Mouse (Mus musculus): ENCODE measurements at regions not wholly inside any gene's neighbourhood (a gene's known extent, or its start where the extent isn't known, plus 50 kb on each side); places are given as distances from the start of the nearest gene placed in this dataset.

DNA sequence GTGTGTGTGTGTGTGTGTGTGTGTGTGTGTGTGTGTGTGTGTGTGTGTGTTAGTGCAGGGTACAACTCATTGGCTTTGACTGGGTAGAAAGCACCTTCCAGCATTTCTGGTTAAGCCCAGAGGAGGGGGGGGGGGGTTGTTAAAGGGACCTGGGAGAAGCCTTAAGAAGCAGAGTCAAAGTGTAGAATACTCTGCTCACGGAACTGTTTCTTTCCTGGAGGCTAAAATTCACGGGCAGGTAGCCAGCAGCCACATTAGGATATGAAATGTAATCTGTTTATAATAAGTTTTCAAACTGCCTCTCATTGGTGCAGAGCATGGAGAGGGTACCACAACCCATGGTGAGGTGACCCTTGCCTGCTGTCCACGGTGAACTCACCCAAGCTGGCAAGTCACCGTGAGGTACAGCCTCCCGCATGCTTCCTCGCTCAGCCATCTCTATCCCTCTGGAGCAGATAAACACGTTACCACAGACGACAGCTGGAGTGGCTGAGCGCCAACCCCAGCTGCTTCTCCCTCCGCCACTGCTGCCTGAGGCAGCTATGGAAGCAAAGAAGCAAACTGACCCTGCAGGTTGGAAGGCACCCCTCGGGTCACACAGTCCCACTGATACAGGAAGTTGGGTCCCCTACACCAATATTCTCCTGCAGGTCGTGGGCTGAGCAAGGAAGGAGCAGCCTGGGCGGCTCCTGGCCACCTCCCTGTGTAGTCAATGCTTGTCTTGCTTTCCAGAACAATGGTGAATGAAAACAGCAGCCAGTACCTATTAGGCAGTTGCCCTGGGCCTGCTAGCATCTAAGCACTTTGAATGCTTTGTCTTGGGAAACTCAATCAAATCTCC is 198.6 kb downstream of the Bcl2l11 start:
- in situ Hi-C loops (cut with MboI; ENCODE audit: low pct_unique_long_range_greater_than_20kb in 1 of 2, low sequenced_read_pairs in 2 of 2, unreplicated experiment in 1 of 2), result no loop called here

DNA sequence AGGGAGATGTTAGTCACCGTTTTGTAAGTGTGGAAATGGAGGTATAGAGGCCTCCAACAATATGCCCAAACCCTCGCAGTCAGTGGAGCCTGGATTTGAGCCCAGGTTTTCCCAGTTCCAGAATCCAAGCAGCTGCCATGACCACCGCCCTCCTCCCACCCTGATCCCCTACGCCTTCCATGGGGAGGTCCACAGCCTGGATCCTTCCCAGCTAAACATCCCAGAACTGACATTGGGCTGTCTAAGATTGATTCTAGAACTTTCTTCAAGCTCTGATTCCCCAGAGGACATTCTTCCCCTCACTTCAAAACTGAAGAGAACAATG is 199.2 kb downstream of the Bcl2l11 start:
- in situ Hi-C loops (cut with MboI; ENCODE audit: low pct_unique_long_range_greater_than_20kb in 1 of 2, low sequenced_read_pairs in 2 of 2, unreplicated experiment in 1 of 2), result no loop called here

DNA sequence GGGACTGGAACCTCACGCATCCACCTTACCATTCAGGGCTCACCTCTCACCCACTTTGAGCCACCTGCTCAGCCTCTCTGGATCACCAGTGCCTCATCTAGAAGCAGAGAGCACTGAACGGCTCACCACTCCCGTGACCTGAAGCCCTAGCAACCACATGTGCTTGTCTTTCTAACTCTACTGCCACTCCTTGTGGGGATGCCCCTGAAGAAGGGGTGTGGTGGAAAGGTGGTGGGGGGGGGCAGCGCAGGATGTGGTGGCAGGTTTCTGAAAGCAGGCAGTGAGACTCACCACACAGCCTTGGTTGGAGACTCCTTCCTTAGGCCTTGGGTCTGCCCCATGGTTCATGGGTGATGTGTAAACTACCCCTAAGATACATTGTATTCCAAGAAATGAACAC is 199.6 kb downstream of the Bcl2l11 start:
- in situ Hi-C loops (cut with MboI; ENCODE audit: low pct_unique_long_range_greater_than_20kb in 1 of 2, low sequenced_read_pairs in 2 of 2, unreplicated experiment in 1 of 2), result no loop called here

DNA sequence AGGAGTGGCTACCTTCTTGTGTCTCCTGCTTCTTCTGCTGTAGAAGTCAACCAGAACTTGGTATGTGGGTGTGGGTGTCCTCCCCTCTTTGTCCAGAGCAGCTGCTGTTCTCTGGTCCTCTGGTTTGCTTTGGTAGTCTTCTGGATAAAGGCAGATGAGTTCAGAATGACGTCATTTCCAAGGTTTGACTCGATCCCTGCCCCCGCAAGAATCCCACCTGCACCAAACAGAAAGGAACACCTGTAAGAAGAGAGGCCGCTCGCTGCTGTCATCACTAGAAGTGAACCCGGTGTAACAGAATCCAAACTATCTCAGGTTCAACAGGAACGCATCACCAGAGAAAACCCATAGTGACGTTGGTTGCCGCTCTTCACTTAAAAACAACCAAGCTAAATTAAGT is 205.0 kb downstream of the Bcl2l11 start:
- in situ Hi-C loops (cut with MboI; ENCODE audit: low pct_unique_long_range_greater_than_20kb in 1 of 2, low sequenced_read_pairs in 2 of 2, unreplicated experiment in 1 of 2), result no loop called here

DNA sequence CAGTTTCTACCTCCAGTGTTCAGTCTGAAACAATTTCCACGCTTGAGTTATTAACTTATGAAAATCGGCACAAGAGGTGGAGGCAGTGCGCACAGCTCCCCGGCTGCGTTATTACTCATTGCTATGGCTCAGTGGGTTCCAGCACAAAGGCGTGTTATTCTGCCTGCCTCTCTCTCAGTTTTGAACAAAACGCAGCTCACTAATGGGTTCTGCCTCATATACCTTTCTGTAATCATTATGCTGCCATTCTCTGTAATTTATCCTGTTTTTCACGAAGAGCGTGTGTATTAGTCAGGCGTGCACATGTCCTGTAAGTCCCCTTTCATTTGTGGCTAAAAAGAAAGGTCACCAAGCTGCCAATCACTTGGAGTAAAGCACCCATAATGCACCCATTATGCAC is 205.4 kb downstream of the Bcl2l11 start:
- in situ Hi-C loops (cut with MboI; ENCODE audit: low pct_unique_long_range_greater_than_20kb in 1 of 2, low sequenced_read_pairs in 2 of 2, unreplicated experiment in 1 of 2), result no loop called here

DNA sequence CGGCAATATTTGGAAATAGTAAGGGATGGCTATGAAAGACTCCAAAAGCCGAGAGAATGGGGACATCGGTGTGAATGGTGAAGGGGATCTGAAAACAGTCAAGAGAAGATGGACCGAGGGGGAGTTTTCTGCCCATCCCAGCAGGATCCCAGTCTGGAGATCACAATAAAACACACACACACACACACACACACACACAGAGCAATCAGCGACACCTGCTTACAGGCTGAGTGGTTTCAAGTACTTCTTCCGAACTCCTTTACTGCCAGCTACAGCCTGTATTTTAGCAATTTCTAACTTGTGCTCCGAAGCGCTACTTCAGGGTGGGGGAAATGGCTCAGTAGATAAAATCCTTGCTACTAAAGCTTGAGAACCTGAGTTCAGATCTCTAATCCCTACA is 205.8 kb downstream of the Bcl2l11 start:
- in situ Hi-C loops (cut with MboI; ENCODE audit: low pct_unique_long_range_greater_than_20kb in 1 of 2, low sequenced_read_pairs in 2 of 2, unreplicated experiment in 1 of 2), result no loop called here

DNA sequence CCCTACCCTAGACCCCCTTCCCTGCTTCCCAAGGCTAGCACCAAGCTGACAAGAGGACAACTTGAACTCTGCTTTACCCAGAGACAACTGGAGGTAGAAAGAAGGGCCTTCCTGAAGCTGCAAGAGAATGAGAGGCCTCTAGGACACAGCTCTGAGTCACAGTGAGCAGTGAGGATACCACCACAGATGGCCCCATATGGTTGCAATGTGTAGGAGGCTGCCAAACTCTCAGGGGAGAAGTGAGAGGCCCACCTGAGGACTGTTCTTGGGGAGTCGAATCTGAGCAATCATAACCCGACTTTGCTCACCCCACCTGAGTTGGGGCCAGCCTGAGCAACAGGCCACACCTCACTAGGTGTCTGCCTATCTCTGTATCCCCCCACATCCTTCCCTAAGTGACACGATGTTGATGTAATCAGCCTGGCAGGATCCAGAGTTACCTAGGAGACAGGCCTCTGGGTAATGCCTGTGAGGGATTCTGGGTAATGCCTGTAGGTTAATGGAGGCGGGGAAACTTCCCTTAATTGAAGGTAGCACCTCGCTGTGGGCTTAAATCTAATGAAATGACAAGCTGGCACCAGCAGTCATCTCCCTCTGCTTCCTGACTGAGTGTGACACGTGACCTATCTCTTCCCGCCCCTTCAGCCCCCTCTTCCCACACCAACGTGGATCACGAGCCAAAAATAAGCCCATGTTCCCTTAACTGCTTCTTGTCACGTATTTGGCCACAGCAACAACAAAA is 207.7 kb downstream of the Bcl2l11 start:
- in situ Hi-C loops (cut with MboI; ENCODE audit: low pct_unique_long_range_greater_than_20kb in 1 of 2, low sequenced_read_pairs in 2 of 2, unreplicated experiment in 1 of 2), result no loop called here

DNA sequence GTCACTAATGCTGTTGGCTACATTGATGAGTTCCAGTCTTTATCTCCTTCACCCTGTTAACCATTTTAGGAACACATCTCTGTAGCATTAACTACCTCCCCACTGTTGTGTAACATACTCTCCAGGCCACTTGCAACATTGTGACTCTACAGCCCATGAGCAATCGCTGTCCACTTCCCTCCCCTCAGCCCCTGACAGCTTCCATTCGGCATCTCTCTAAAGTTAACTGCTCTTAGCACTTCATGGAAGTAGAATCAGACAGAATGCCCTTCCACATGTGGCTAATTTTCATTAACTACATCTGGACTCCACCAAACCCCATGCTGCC is 208.3 kb downstream of the Bcl2l11 start:
- in situ Hi-C loops (cut with MboI; ENCODE audit: low pct_unique_long_range_greater_than_20kb in 1 of 2, low sequenced_read_pairs in 2 of 2, unreplicated experiment in 1 of 2), result no loop called here

DNA sequence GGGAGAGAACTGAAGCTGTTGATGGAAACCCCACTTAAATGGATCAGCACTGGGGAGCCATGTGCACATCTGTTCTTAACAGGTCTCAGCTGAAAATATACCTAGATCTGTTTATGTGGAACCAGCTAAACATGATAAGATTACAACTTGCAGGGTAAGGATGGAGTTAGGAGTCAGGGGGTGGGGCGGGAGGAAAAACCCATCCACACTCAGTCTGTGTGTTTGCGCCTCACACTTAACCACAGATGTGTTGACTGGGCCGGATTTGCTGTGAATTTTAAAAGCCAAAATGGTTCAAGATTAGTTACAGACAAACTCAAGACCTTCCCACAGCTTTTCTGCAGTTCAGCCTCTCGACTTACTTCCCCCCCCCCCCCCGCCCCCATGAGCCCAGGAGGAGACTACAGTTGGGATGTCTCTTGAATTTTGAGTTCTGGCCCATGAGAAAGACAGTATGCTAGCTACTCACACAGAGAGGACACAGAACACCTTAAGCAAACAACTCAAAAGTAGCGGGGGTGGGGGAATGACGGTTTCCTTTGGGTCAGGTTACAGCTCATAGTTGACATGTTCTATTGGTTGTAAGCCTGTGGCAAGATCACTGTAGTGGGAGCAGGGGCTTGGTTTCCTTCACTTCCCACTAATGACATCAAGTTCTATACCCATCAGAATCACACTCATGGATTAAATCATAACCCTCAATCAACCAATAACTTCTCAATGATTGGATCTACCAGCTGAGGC is 209.1 kb downstream of the Bcl2l11 start:
- in situ Hi-C loops (cut with MboI; ENCODE audit: low pct_unique_long_range_greater_than_20kb in 1 of 2, low sequenced_read_pairs in 2 of 2, unreplicated experiment in 1 of 2), result no loop called here

DNA sequence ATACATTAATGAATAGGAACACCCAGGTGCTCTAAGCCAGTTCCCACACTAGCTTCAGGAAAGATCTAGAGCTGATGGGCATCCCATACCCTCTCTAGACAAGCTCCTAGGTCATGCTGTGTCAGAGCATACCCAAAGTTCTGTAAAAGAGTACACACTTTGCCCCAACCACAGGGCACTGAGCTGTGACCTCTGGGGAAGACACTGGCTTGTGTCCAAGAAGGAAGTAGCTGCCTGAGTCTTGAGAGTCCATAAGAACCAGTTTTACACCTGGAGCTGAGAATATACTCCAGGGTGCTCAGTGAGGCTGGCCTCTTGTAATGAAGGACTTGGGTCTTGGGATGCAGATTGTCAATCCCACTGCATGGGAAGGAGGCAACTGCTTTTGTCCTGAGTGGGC is 211.4 kb downstream of the Bcl2l11 start:
- in situ Hi-C loops (cut with MboI; ENCODE audit: low pct_unique_long_range_greater_than_20kb in 1 of 2, low sequenced_read_pairs in 2 of 2, unreplicated experiment in 1 of 2), result no loop called here

DNA sequence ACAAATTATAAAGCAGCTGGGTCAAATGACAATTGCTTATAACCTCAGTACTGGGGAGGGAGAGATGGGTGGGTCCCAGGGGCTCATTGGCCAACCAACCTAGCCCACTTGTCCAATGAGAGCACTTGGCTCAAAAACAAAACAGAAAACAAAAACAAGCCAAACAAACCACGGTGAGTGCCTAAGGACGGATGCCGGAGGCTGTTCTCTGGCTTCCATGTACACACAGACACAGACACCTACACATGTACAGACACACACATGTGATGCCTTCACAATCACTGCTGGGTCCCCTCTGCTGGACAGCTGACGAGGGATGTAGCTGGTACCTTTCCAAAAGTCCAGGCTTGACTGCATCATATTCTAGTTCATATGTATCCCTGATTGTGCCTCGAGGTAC is 212.0 kb downstream of the Bcl2l11 start:
- in situ Hi-C loops (cut with MboI; ENCODE audit: low pct_unique_long_range_greater_than_20kb in 1 of 2, low sequenced_read_pairs in 2 of 2, unreplicated experiment in 1 of 2), result no loop called here

DNA sequence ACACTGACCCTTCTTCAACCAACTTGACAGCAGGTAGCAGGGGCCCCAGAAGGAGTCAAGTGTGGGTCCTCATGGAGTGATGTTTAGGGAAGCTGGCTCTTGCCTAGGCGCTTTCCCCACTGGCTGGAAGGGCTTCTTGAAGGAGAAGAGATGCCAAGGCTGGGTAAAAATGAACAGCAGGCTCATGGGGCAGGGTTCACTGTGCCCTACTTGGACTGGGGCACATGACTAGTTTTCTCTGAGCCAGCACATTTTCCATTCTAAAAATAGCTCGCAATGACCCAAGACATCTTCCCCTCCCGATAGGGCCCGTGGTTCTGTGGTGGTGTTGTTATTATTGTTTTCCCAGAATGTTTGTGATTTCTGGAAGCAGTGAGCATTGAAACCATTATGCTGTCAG is 212.6 kb downstream of the Bcl2l11 start:
- in situ Hi-C loops (cut with MboI; ENCODE audit: low pct_unique_long_range_greater_than_20kb in 1 of 2, low sequenced_read_pairs in 2 of 2, unreplicated experiment in 1 of 2), result no loop called here

DNA sequence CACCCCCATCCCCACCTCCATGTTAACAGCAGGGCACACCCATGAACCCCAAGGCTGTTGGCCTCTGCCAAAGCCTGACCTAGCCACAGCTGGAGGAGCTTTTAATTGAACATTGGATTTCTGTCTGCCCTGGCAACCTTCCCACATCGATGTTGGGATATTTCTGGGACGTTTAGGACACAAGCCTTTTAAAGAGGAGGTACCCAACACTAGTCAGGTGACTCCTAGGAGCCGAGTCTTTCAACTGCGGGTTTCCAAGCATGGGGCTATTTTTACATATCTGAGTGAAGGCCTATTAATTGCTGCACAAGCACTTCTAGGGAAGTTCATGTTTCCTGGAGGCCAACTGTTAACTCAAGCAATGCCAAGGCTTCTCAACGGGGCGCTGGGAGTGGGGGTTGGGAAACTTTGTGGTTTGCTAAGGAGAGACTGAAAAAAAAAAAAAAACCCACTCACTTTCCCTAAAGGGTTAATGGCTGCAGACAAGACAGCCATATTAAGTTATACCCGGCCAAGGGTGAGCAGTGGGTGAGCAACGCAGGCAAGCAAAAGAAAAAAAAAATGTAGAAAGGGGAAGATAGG is 213.3 kb downstream of the Bcl2l11 start:
- in situ Hi-C loops (cut with MboI; ENCODE audit: low pct_unique_long_range_greater_than_20kb in 1 of 2, low sequenced_read_pairs in 2 of 2, unreplicated experiment in 1 of 2), result no loop called here

DNA sequence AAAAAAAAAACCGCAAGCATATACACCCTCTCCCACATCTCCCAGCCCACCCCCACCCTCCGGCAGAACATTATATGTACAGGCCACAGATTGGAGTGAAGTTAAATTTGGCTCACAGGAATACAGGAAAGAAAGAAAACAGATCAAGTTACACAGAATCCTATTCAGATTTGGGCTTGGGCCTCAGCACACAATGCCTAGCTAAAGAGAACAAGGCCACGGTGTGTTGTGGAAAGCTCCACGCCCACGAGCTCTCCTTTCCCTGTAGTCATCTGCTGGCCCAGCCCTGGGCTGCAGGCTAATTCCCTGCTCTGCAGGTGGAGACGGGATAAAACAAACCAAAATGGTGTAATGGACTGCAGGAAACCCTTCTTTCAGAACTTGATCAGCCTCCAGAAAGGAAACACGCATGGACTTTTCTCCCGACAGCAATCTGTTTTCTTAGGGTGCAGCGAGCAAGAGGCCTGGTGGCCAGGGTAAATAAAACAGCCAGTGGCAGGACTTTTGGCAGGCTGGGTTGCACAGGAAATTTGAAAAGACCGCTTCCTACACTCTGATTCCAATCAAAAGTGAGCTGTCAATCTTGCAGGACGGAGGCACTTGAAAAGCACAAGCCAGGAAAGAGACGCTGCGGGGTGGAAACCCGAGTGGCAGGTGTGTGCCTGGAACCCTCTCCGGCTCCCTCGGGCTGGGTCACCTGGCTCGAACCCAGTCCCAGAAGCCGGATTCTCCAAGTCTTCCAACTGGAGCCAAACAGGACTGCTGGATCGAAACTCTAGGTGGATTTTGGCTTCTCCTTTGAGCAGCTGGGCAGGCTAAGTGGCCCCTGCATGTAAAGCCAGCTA is 214.0 kb downstream of the Bcl2l11 start:
- in situ Hi-C loops (cut with MboI; ENCODE audit: low pct_unique_long_range_greater_than_20kb in 1 of 2, low sequenced_read_pairs in 2 of 2, unreplicated experiment in 1 of 2), result no loop called here

DNA sequence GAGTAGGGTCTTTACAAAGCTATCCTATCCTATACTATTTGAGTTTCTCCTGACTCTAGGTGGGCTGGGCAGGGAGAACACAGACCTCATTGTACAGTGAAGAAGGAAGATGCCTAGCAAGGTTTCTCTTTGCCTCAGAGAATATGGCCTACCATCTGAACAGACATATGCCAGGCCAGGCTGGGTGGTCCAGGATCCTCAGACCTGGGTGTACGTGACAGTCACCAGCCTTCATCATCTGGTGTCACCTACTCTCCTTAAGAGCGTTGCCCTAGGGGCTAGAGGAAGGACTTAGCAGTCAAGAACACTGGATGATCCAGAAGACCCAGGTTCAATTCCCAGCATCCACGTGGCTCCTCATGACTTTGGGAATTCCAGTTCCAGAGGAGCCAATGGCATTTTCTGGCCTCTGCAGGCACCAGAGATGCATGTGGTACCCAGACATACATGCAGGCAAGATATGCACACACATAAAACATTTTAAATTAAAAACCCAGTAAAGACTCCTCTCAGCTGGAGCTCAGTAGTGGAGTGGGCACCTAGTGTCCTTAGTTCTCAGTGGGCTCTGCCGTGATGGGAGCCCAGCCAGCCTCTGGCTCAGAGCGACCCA is 214.9 kb downstream of the Bcl2l11 start:
- in situ Hi-C loops (cut with MboI; ENCODE audit: low pct_unique_long_range_greater_than_20kb in 1 of 2, low sequenced_read_pairs in 2 of 2, unreplicated experiment in 1 of 2), result no loop called here

DNA sequence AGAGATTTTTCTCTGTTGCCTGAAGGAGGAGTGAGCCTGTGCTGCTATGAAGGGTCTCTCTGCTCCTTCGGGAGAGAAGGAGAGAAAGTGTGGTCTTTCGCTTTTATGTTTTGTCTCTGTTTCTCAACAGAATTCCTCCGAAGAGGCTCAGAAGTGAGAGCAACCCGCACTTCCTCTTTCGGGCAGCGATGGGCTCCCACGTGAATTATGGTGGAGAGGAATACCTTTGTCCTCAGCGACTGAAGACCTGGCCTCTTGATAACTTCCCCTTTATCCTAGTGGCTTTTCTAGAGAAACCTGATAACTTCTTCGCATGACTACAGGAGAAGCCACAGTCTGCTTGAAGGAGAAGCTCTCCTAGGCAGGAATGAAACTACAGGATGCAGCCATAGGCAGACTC is 216.4 kb downstream of the Bcl2l11 start:
- in situ Hi-C loops (cut with MboI; ENCODE audit: low pct_unique_long_range_greater_than_20kb in 1 of 2, low sequenced_read_pairs in 2 of 2, unreplicated experiment in 1 of 2), result no loop called here

DNA sequence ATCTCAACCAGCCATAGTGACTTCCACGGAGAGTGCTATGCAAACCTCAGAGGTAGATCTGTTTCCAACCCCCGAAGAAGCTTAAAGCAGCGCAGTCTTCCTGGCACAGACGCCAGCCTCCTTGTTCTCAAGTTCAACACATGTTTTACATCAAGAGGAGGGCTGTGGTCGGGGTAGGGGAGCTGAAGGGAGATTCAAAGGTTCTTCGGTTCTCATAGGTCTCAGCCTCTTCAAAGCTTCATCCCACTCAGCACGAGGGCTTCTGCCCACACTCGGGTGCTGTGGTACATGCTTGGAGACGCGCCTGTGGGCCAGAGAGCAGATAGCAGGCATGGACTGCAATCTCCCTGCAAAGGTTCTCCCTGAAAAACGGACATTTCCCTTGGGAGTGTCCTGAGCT is 219.7 kb downstream of the Bcl2l11 start:
- in situ Hi-C loops (cut with MboI; ENCODE audit: low pct_unique_long_range_greater_than_20kb in 1 of 2, low sequenced_read_pairs in 2 of 2, unreplicated experiment in 1 of 2), result no loop called here

DNA sequence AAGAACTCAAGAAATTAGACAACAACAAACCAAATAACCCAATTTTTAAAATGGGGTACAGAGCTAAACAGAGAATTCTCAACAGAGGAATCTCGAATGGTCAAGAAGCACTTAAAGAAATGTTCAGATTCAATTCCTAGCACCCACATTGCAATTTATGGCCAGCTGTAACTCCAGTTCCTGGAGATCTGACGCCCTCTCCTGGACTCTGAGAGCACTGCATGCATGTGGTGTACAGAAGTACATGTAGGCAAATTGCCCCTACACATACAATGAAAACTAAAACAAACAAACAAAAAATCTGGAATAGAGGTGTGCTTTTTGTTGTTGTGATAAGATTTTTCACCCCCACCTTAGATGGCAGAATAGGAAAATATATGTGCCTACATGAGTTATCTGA is 222.7 kb downstream of the Bcl2l11 start:
- in situ Hi-C loops (cut with MboI; ENCODE audit: low pct_unique_long_range_greater_than_20kb in 1 of 2, low sequenced_read_pairs in 2 of 2, unreplicated experiment in 1 of 2), result no loop called here
